In the genomic region with DNA sequence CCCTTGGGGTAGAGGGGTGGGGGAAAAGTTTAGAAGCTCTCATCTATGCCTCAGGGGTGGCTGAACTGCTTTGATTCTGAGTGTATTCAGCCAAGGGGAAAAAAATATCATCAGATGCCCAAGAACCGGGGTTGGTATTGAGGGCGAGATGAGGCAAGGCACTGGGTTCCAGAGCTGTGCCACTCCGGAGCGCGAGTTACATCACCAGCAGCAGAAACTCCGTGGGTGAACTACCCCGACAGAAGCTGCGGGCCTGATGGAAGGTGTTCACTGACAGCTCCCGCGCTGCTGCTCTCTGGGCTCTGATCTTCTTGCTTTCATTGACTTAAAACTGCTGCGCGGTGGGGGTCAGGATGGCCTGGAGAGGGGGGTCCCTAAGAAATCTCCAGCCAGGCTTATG, we compare ENCODE assay signal across 9 mouse cellular contexts. TPM values are rescaled to one million over a fixed set of nuclear protein-coding genes. Genes with fewer than 3 reads are reported as not detected.
DNase-seq lines count a peak whose midpoint lies in the region; ATAC-seq lines count a peak whose summit lies in the region.
"Had no signal": no experiment of that assay in that cellular context is flagged by ENCODE, and none has a peak within 500 bp of the region (broad histone marks: within the 10 kb centered on the region; RNA-seq: fewer than 3 reads in every experiment).

No protein-coding gene starts in this region.

- 7% methylated on average over 12 of the region's 12 CpGs for WGBS in limb, embryonic 11.5 days
- 6% methylated on average over 12 of the region's 12 CpGs for WGBS in neural tube, embryonic 12.5 days

- peaks cover 5% of the 10 kb centered on the region; the same call in 1 of the 2 replicates for H3K27me3 ChIP-seq in limb, embryonic 11.5 days (ENCODE audit: control insufficient read depth, insufficient read depth, low read length)
- peaks cover 6% of the 10 kb centered on the region for H3K27me3 ChIP-seq in neural tube, embryonic 12.5 days (replicated peaks)
- H3K27me3 ChIP-seq: CH12.LX had no signal

- H3K4me2 ChIP-seq in limb, embryonic 11.5 days (ENCODE audit: low read depth, severe bottlenecking) = peak overlapping the region; percentile 95
- H3K4me2 ChIP-seq in neural tube, embryonic 12.5 days (replicated peaks) = peak overlapping the region; percentile 93

- no peak for DNase-seq in frontal cortex, postnatal 25 days (ENCODE audit: low spot score in 2 of 2)
- peak; percentile 22 for DNase-seq in thymus, postnatal 4 days
- no peak for DNase-seq in thymus, postnatal 10 days (ENCODE audit: low spot score in 2 of 2)
- DNase-seq in limb, embryonic 11.5 days (ENCODE audit: low spot score) = no peak
- no peak for DNase-seq in gastrocnemius, postnatal 10 days
- no peak for DNase-seq in adrenal gland, adult 8-10 months

- no peaks in the 10 kb centered on the region for H3K36me3 ChIP-seq in limb, embryonic 11.5 days (ENCODE audit: control insufficient read depth, insufficient read depth, low read length)
- no peaks in the 10 kb centered on the region for H3K36me3 ChIP-seq in neural tube, embryonic 12.5 days

- peaks cover 8% of the 10 kb centered on the region; the same call in 1 of the 2 replicates for H3K4me1 ChIP-seq in limb, embryonic 11.5 days (ENCODE audit: control insufficient read depth, insufficient read depth, low read length)
- H3K4me1 ChIP-seq in neural tube, embryonic 12.5 days = peaks cover 16% of the 10 kb centered on the region; the same call in 1 of the 2 replicates

- H3K9ac ChIP-seq in limb, embryonic 11.5 days (ENCODE audit: low read length) = peak overlapping the region; percentile 73
- H3K9ac ChIP-seq in neural tube, embryonic 12.5 days = peak overlapping the region; percentile 83; the same call in 1 of the 2 replicates

- H3K4me3 ChIP-seq in limb, embryonic 11.5 days (ENCODE audit: low read depth, low read length) = peak overlapping the region; percentile 79
- peak overlapping the region; percentile 71 for H3K4me3 ChIP-seq in neural tube, embryonic 12.5 days

- no peak overlapping the region for H3K27ac ChIP-seq in limb, embryonic 11.5 days (replicated peaks; ENCODE audit: low read depth, low read length)
- no peak overlapping the region for H3K27ac ChIP-seq in neural tube, embryonic 12.5 days

- ATAC-seq in frontal cortex, adult (ENCODE audit: low TSS enrichment) = peak; percentile 75
- no peak for ATAC-seq in limb, embryonic 11.5 days (ENCODE audit: insufficient number of reproducible peaks, low FRiP score, low TSS enrichment, low read depth)
- peak; percentile 2; the same call in 1 of the 2 replicates for ATAC-seq in neural tube, embryonic 12.5 days (ENCODE audit: low FRiP score, low read depth)

- no peaks in the 10 kb centered on the region for H3K9me3 ChIP-seq in limb, embryonic 11.5 days (ENCODE audit: control insufficient read depth, low read length)
- no peaks in the 10 kb centered on the region for H3K9me3 ChIP-seq in neural tube, embryonic 12.5 days

RNA-seq across cellular contexts. Expression of a gene that starts 1.1 kb away (rescaled TPM):
- 49.2 and 54.7 TPM in 2 replicates for polyA plus RNA-seq in limb, embryonic 11.5 days (2014; fragmentation: Nextera tagmentation; extraction: Ambion mirVana)
- 33.0 and 33.3 TPM in 2 replicates for polyA plus RNA-seq in neural tube, embryonic 12.5 days (2016; fragmentation: Nextera tagmentation; extraction: Ambion mirVana)
- total RNA-seq in gastrocnemius, postnatal 10 days (2021) = 1 to 10 TPM; 1.9 to 2.5 TPM
- 10 to 100 TPM; 11.7 to 35.6 (median 21.6) TPM for total RNA-seq in adrenal gland, adult 8-10 months (2022)
